Mouse (Mus musculus) embryonic facial prominence, embryonic 12.5 days (tissue): ENCODE data around the gene Med31. TPM values are rescaled to one million over a fixed set of nuclear protein-coding genes. Genes with fewer than 3 reads are reported as not detected.

Experiments
- ATAC-seq: fragments of 200-750 bp; cut with Nextera tagmentation; 2 replicates; pipeline ENCODE4 v1.8.0; 2017; ENCODE audit not compliant: insufficient number of reproducible peaks, insufficient read depth, low FRiP score, low TSS enrichment
- H3K27ac ChIP-seq: fragments of 300-500 bp; sonication (generic); 2 replicates; pipeline ENCODE4 v1.5.1; 2016; ENCODE audit warnings: mild to moderate bottlenecking
- H3K27me3 ChIP-seq: fragments of 300-500 bp; sonication (generic); 2 replicates; pipeline ENCODE4 v1.6.1; 2016; ENCODE audit warnings: mild to moderate bottlenecking, moderate library complexity
- H3K36me3 ChIP-seq: fragments of 300-500 bp; sonication (generic); 2 replicates; pipeline ENCODE4 v1.6.1; 2016; ENCODE audit warnings: mild to moderate bottlenecking
- H3K4me1 ChIP-seq: fragments of 300-500 bp; sonication (generic); 2 replicates; pipeline ENCODE4 v1.6.1; 2016
- H3K4me2 ChIP-seq: fragments of 300-500 bp; sonication (generic); replicated peaks from 2 replicates; pipeline ENCODE4 v1.6.1; 2016; ENCODE audit warnings: mild to moderate bottlenecking, moderate library complexity
- H3K4me3 ChIP-seq: fragments of 300-500 bp; sonication (generic); 2 replicates; pipeline ENCODE4 v1.5.1; 2016; ENCODE audit warnings: mild to moderate bottlenecking
- H3K9ac ChIP-seq: fragments of 300-500 bp; sonication (generic); 2 replicates; pipeline ENCODE4 v1.6.1; 2016; ENCODE audit warnings: mild to moderate bottlenecking, moderate library complexity
- H3K9me3 ChIP-seq: fragments of 300-500 bp; sonication (generic); 2 replicates; pipeline ENCODE4 v1.6.1; 2016; ENCODE audit warnings: mild to moderate bottlenecking, moderate library complexity
- WGBS: fragments of 180-500 bp; shearing (Covaris S2); methylation state at CpG from one replicate; pipeline ENCODE4 v1.1.7; 2016; 5-methylcytosine and 5-hydroxymethylcytosine counted together
- polyA plus RNA-seq: library from polyadenylated mRNA; unstranded; fragments of >200 nt; fragmentation: Nextera tagmentation; extraction: Ambion mirVana; gene quantifications from 2 replicates; pipeline ENCODE4 v1.2.1, GENCODE M21; 2016

Gene Med31
- polyA plus RNA-seq, 1 experiment from 2014 or later: 48.8 TPM

GRCm38 (mm10) chr11:72224865-72225264, 9.5 kb upstream of the Med31 start:
- no peak for ATAC-seq
- no peaks in the 10 kb centered on the region; the same call in 1 of the 2 replicates for H3K36me3 ChIP-seq
- H3K27ac ChIP-seq: no peak overlapping the region
- H3K4me3 ChIP-seq: no peak overlapping the region
- H3K9me3 ChIP-seq: no peaks in the 10 kb centered on the region
- 10% methylated on average over 5 of the region's 5 CpGs for WGBS
- no peak overlapping the region for H3K9ac ChIP-seq
- H3K4me1 ChIP-seq: no peaks in the 10 kb centered on the region
- no peak overlapping the region for H3K4me2 ChIP-seq
- no peaks in the 10 kb centered on the region for H3K27me3 ChIP-seq

- Histone ChIP-seq H3K27ac (no peak overlapping the region), H3K4me2 (no peak overlapping the region), H3K9ac (no peak overlapping the region), H3K36me3 (no peaks in the 10 kb centered on the region; the same call in 1 of the 2 replicates), H3K4me1 (no peaks in the 10 kb centered on the region), H3K9me3 (no peaks in the 10 kb centered on the region), H3K4me3 (no peak overlapping the region), H3K27me3 (no peaks in the 10 kb centered on the region)
- no peak for ATAC-seq
- WGBS: 79% methylated on average over 4 of the region's 4 CpGs
Measured at GRCm38 (mm10) chr11:72223414-72223813, 8.0 kb upstream of the Med31 start.

GRCm38 (mm10) chr11:72221278-72221677, 5.9 kb upstream of the Med31 start:
- H3K9me3 ChIP-seq: no peaks in the 10 kb centered on the region
- no peaks in the 10 kb centered on the region; the same call in 1 of the 2 replicates for H3K36me3 ChIP-seq
- 0 out of 2 replicates have a peak, but pooled peaks cover 5% of the 10 kb centered on the region for H3K4me1 ChIP-seq
- H3K27ac ChIP-seq: no peak overlapping the region
- no peak overlapping the region for H3K4me3 ChIP-seq
- no peak for ATAC-seq
- no peaks in the 10 kb centered on the region for H3K27me3 ChIP-seq
- H3K9ac ChIP-seq: no peak overlapping the region
- WGBS: 17% methylated on average over 6 of the region's 6 CpGs
- H3K4me2 ChIP-seq: no peak overlapping the region

- no peak overlapping the region for H3K27ac ChIP-seq
- H3K4me3 ChIP-seq: no peak overlapping the region
- no peaks in the 10 kb centered on the region; the same call in 1 of the 2 replicates for H3K36me3 ChIP-seq
- H3K27me3 ChIP-seq: no peaks in the 10 kb centered on the region
- no peaks in the 10 kb centered on the region for H3K9me3 ChIP-seq
- H3K9ac ChIP-seq: no peak overlapping the region
- ATAC-seq: no peak
- no peak overlapping the region for H3K4me2 ChIP-seq
- WGBS: 85% methylated on average over 5 of the region's 5 CpGs
- H3K4me1 ChIP-seq: peaks cover 11% of the 10 kb centered on the region; the same call in 1 of the 2 replicates
Measured at GRCm38 (mm10) chr11:72217116-72217515, 1.7 kb upstream of the Med31 start.

GRCm38 (mm10) chr11:72214591-72215409, 592 bp downstream of the Med31 start:
- peak; percentile 93 for ATAC-seq

GRCm38 (mm10) chr11:72207834-72208377, 7.5 kb downstream of the Med31 start:
- Histone ChIP-seq H3K27me3 (no peaks in the 10 kb centered on the region), H3K4me3 (peak overlapping the region; percentile 81), H3K4me1 (peaks cover 18% of the 10 kb centered on the region), H3K36me3 (peaks cover 22% of the 10 kb centered on the region), H3K9me3 (no peaks in the 10 kb centered on the region), H3K9ac (peak overlapping the region; percentile 75), H3K4me2 (peak overlapping the region; percentile 87), H3K27ac (peak overlapping the region; percentile 80; the same call in 1 of the 2 replicates)
- ATAC-seq: no peak
- WGBS: 17% methylated on average over 17 of the region's 17 CpGs

More at GRCm38 (mm10) chr11:72214591-72215409, 592 bp downstream of the Med31 start:
- H3K9me3 ChIP-seq: no peaks in the 10 kb centered on the region
- H3K4me3 ChIP-seq: peak overlapping the region; percentile 90
- no peaks in the 10 kb centered on the region for H3K27me3 ChIP-seq
- H3K4me1 ChIP-seq: peaks cover 11% of the 10 kb centered on the region; the same call in 1 of the 2 replicates
- peak overlapping the region; percentile 50; the same call in 1 of the 2 replicates for H3K27ac ChIP-seq
- peaks cover 19% of the 10 kb centered on the region for H3K36me3 ChIP-seq
- peak overlapping the region; percentile 79 for H3K9ac ChIP-seq
- 1% methylated on average over 51 of the region's 51 CpGs for WGBS
- peak overlapping the region; percentile 93 for H3K4me2 ChIP-seq

GRCm38 (mm10) chr11:72207204-72207833, 8.1 kb downstream of the Med31 start, which contains the start of the genes 4933427D14Rik and Txndc17:
4933427D14Rik (minus strand) TSS chr11:72207459.
Txndc17 (plus strand) TSS chr11:72207547.
- under 1% methylated on average over 42 of the region's 42 CpGs for WGBS
- peak within 1 kb of the TSS; percentile 87 for H3K4me2 ChIP-seq
- peak within 1 kb of the TSS; percentile 80 for H3K27ac ChIP-seq
- H3K9ac ChIP-seq: peak within 1 kb of the TSS; percentile 75
- H3K9me3 ChIP-seq: no peaks in the 10 kb centered on the region
- H3K27me3 ChIP-seq: no peaks in the 10 kb centered on the region
- ATAC-seq: peak; percentile 93
- peaks cover 22% of the 10 kb centered on the region for H3K36me3 ChIP-seq
- H3K4me3 ChIP-seq: peak within 1 kb of the TSS; percentile 81
- peaks cover 18% of the 10 kb centered on the region for H3K4me1 ChIP-seq

GRCm38 (mm10) chr11:72206341-72207203, 8.8 kb downstream of the Med31 start, which contains the start of gene Gm43951:
Gm43951 (minus strand) TSS chr11:72206840.
- peak within 1 kb of the TSS; percentile 80 for H3K27ac ChIP-seq
- WGBS: under 1% methylated on average over 43 of the region's 43 CpGs
- peak within 1 kb of the TSS; percentile 87 for H3K4me2 ChIP-seq
- peaks cover 22% of the 10 kb centered on the region for H3K36me3 ChIP-seq
- peak; percentile 19; the same call in 1 of the 2 replicates for ATAC-seq
- H3K27me3 ChIP-seq: no peaks in the 10 kb centered on the region
- H3K4me1 ChIP-seq: peaks cover 18% of the 10 kb centered on the region
- H3K9me3 ChIP-seq: no peaks in the 10 kb centered on the region
- H3K9ac ChIP-seq: peak within 1 kb of the TSS; percentile 75
- peak within 1 kb of the TSS; percentile 81 for H3K4me3 ChIP-seq

- Histone ChIP-seq H3K36me3 (peaks cover 17% of the 10 kb centered on the region), H3K4me1 (peaks cover 18% of the 10 kb centered on the region), H3K4me2 (peak overlapping the region; percentile 87), H3K9me3 (no peaks in the 10 kb centered on the region), H3K4me3 (peak overlapping the region; percentile 81), H3K9ac (no peak overlapping the region), H3K27ac (no peak overlapping the region), H3K27me3 (no peaks in the 10 kb centered on the region)
- ATAC-seq: no peak
- WGBS: 84% methylated on average over 6 of the region's 6 CpGs
Measured at GRCm38 (mm10) chr11:72205256-72205655, 10.1 kb downstream of the Med31 start.

GRCm38 (mm10) chr11:72203440-72203839, 12.0 kb downstream of the Med31 start:
- Histone ChIP-seq H3K4me1 (peaks cover 18% of the 10 kb centered on the region), H3K27ac (no peak overlapping the region), H3K9ac (no peak overlapping the region), H3K4me3 (no peak overlapping the region), H3K36me3 (peaks cover 17% of the 10 kb centered on the region), H3K9me3 (no peaks in the 10 kb centered on the region), H3K27me3 (no peaks in the 10 kb centered on the region), H3K4me2 (no peak overlapping the region)
- 88% methylated on average over 1 of the region's 1 CpGs for WGBS
- no peak for ATAC-seq

- H3K9me3 ChIP-seq: no peaks in the 10 kb centered on the region
Measured at GRCm38 (mm10) chr11:72196506-72196905, 18.9 kb downstream of the Med31 start.

More at GRCm38 (mm10) chr11:72196506-72196905, 18.9 kb downstream of the Med31 start:
- no peak for ATAC-seq
- Histone ChIP-seq H3K36me3 (peaks cover 37% of the 10 kb centered on the region), H3K9ac (no peak overlapping the region), H3K4me1 (no peaks in the 10 kb centered on the region), H3K27me3 (no peaks in the 10 kb centered on the region), H3K4me2 (no peak overlapping the region), H3K27ac (no peak overlapping the region), H3K4me3 (no peak overlapping the region)
- WGBS: 87% methylated on average over 8 of the region's 8 CpGs
